Mouse (Mus musculus): ENCODE results near the gene Usp4. TPM values are rescaled to one million over a fixed set of nuclear protein-coding genes. Genes with fewer than 3 reads are reported as not detected.

The Usp4 gene
- polyA plus RNA-seq (2014; fragmentation: Illumina TruSeq; extraction: RNeasy Lipid Tissue Mini Kit (QIAGEN cat#74804)) = 50.8 TPM

GRCm38 (mm10) chr9:108347540-108348289, at the start of gene Usp4:
Usp4 (plus strand) TSS chr9:108347853.

DNA sequence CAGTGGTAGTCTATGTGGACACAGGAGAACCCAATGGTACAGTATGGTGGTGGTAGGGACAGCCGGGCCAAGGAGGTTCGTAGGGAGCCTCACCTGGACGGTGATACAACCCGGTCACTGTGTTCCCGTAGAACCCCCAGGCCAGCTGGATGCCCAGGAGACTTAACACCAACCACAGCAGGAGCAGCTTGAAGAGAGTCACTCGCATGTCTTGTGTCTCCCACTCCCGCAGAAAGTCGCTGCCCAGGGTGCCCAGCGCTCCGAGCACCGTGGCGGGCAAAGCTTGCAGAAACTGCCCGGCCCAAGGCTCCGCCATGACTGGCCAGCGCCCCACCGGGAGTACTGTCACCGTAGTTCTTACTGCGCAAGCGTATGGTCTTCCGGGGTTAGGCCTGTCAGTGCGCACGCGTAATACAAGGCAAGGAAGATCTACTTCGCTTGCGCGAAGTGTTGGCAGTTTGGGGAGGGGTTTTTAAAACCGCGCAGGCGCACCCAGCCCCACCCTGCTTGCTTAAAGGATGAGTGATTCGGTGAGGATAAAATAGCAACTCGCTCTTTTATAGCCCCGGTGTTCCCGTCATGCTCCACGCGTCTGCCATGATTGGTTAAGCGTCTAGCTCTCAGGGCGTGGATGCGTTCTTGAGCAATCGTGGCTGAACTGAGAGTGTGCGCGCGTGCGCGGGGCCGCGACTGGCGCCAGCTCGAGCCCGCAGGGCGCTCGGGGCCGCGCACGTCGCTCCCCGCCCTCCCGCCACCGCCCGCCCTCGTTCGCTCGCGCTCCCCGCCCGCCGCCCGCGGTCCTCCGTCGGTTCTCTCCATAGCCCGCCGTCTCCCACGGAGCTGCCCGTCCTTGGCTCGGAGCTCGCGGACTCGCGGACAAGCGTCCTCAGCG, 41.8 kb upstream of the Usp4 start, which contains the start of the genes Rhoa and Tcta:
Gene Rhoa (plus strand): TSS at position 501 of the 892 bp plus-strand sequence.
Gene Tcta (minus strand): TSS at position 532 of the 892 bp plus-strand sequence.

GRCm38 (mm10) chr9:108338886-108339781, 8.5 kb upstream of the Usp4 start, which contains the start of gene Gpx1:
Gpx1 (plus strand) TSS chr9:108338903.

DNA sequence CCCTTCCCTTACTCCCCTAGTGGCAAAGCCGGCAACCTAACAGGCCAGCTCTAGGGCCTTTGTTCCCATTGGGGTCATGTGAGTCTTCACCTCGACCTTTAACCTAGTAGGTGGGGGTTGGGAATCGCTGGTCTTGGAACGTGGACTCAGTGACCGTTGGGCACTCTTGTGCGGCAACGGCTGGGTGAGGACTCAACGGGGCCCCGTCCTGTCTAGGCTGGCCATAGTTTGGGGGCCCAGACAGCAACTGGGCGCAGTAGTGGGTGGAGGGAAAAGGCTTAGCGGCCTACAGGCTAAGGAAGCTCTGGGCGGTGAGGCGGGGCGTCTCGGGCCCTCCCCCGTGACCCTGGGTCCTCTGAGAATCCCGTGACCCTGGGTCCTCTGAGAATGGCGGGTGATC, 45.0 kb downstream of the Usp4 start, which contains the start of gene 1700102P08Rik:
Gene 1700102P08Rik (plus strand): TSS at position 130 of the 400 bp plus-strand sequence.

GRCm38 (mm10) chr9:108428384-108428783, 80.7 kb downstream of the Usp4 start, which contains the start of gene Ccdc36:
Ccdc36 (minus strand) TSS chr9:108428484.

GRCm38 (mm10) chr9:108436182-108436581, 88.5 kb downstream of the Usp4 start, which contains the start of gene BC048562:
BC048562 (plus strand) TSS chr9:108436482.

Other genes starting within 250 kb of the Usp4 start
- gene Bsn, start 157.5 kb upstream of the Usp4 start, polyA plus RNA-seq (2014; fragmentation: Illumina TruSeq; extraction: RNeasy Lipid Tissue Mini Kit (QIAGEN cat#74804)) = 0.09 TPM
- 136 TPM for gene Dag1, start 83.9 kb upstream of the Usp4 start, polyA plus RNA-seq (2014; fragmentation: Illumina TruSeq; extraction: RNeasy Lipid Tissue Mini Kit (QIAGEN cat#74804))
- gene Nicn1, start 57.4 kb upstream of the Usp4 start, polyA plus RNA-seq (2014; fragmentation: Illumina TruSeq; extraction: RNeasy Lipid Tissue Mini Kit (QIAGEN cat#74804)) = 21.4 TPM
- 0.88 TPM for gene Amt, start 51.0 kb upstream of the Usp4 start, polyA plus RNA-seq (2014; fragmentation: Illumina TruSeq; extraction: RNeasy Lipid Tissue Mini Kit (QIAGEN cat#74804))
- 612 TPM for gene Rhoa, start 41.7 kb upstream of the Usp4 start, polyA plus RNA-seq (2014; fragmentation: Illumina TruSeq; extraction: RNeasy Lipid Tissue Mini Kit (QIAGEN cat#74804))
- gene Tcta, start 41.7 kb upstream of the Usp4 start, polyA plus RNA-seq (2014; fragmentation: Illumina TruSeq; extraction: RNeasy Lipid Tissue Mini Kit (QIAGEN cat#74804)) = 5.5 TPM
- 8.7 TPM for gene Gpx1, start 8.9 kb upstream of the Usp4 start, polyA plus RNA-seq (2014; fragmentation: Illumina TruSeq; extraction: RNeasy Lipid Tissue Mini Kit (QIAGEN cat#74804))
- 0.91 TPM for gene 1700102P08Rik, start 45.0 kb downstream of the Usp4 start, polyA plus RNA-seq (2014; fragmentation: Illumina TruSeq; extraction: RNeasy Lipid Tissue Mini Kit (QIAGEN cat#74804))
- 0.20 TPM for gene Ccdc36, start 80.6 kb downstream of the Usp4 start, polyA plus RNA-seq (2014; fragmentation: Illumina TruSeq; extraction: RNeasy Lipid Tissue Mini Kit (QIAGEN cat#74804))
- gene BC048562, start 88.6 kb downstream of the Usp4 start, polyA plus RNA-seq (2014; fragmentation: Illumina TruSeq; extraction: RNeasy Lipid Tissue Mini Kit (QIAGEN cat#74804)) = not detected
- 4.3 TPM for gene Ccdc71, start 112.7 kb downstream of the Usp4 start, polyA plus RNA-seq (2014; fragmentation: Illumina TruSeq; extraction: RNeasy Lipid Tissue Mini Kit (QIAGEN cat#74804))
- 0.66 TPM for gene Klhdc8b, start 113.7 kb downstream of the Usp4 start, polyA plus RNA-seq (2014; fragmentation: Illumina TruSeq; extraction: RNeasy Lipid Tissue Mini Kit (QIAGEN cat#74804))
- 5.2 TPM for gene Lamb2, start 131.9 kb downstream of the Usp4 start, polyA plus RNA-seq (2014; fragmentation: Illumina TruSeq; extraction: RNeasy Lipid Tissue Mini Kit (QIAGEN cat#74804))
- gene Usp19, start 142.7 kb downstream of the Usp4 start, polyA plus RNA-seq (2014; fragmentation: Illumina TruSeq; extraction: RNeasy Lipid Tissue Mini Kit (QIAGEN cat#74804)) = 7.3 TPM
- gene Qars, start 159.9 kb downstream of the Usp4 start, polyA plus RNA-seq (2014; fragmentation: Illumina TruSeq; extraction: RNeasy Lipid Tissue Mini Kit (QIAGEN cat#74804)) = 93.6 TPM
- 63.5 TPM for gene Qrich1, start 169.0 kb downstream of the Usp4 start, polyA plus RNA-seq (2014; fragmentation: Illumina TruSeq; extraction: RNeasy Lipid Tissue Mini Kit (QIAGEN cat#74804))
- 52.1 TPM for gene Impdh2, start 212.4 kb downstream of the Usp4 start, polyA plus RNA-seq (2014; fragmentation: Illumina TruSeq; extraction: RNeasy Lipid Tissue Mini Kit (QIAGEN cat#74804))
- gene Ndufaf3, start 219.6 kb downstream of the Usp4 start, polyA plus RNA-seq (2014; fragmentation: Illumina TruSeq; extraction: RNeasy Lipid Tissue Mini Kit (QIAGEN cat#74804)) = 1.8 TPM
- gene Dalrd3, start 222.0 kb downstream of the Usp4 start, polyA plus RNA-seq (2014; fragmentation: Illumina TruSeq; extraction: RNeasy Lipid Tissue Mini Kit (QIAGEN cat#74804)) = 1.1 TPM
- gene Wdr6, start 230.9 kb downstream of the Usp4 start, polyA plus RNA-seq (2014; fragmentation: Illumina TruSeq; extraction: RNeasy Lipid Tissue Mini Kit (QIAGEN cat#74804)) = 4.0 TPM
- gene P4htm, start 249.8 kb downstream of the Usp4 start, polyA plus RNA-seq (2014; fragmentation: Illumina TruSeq; extraction: RNeasy Lipid Tissue Mini Kit (QIAGEN cat#74804)) = 0.26 TPM

All from ovary, adult 10 weeks (tissue).